Mouse (Mus musculus): ENCODE measurements around the gene Dusp27.

DNA sequence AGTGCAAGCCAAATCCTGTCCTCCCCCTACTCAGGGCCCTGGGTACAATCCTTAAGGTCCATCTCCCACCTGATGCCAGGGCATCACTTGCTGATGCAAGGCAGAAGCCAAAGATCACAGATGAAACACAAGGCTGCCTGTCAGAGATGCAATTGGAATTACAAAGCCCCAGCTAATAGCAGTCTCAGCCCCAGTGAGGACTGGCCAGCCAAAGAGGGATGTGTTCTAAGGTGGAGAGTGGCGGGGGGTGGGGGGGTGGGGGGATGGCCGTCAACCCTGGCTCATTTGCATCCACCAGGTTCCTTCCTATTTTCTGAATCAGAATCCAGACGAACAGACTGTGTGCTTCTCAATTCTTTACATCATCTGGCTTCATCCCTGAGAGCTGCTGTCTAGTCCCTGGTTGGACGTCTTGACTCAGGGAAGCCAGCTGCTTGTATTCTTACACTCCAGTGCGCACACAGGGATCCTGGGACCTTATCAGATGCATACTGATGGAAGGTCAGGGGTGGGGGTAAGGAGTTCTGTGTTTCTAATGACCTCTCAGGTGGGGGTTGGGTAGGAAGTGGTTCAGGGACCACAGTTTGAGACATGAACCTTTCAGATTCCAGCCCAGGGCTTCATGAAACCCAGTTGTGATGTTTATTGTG lies 7.5 kb upstream of the Dusp27 start:
- TF ChIP-seq CTCF (IDR thresholded peaks at IDR 0.05; ENCODE audit: low read depth) (no peak), EP300 (IDR thresholded peaks at IDR 0.05; ENCODE audit: low read depth) (no peak)

Data from heart, postnatal 0 days (tissue).